Mouse (Mus musculus) layer of hippocampus, adult 2 months (tissue): ENCODE results near the gene Gpd2. TPM values are rescaled to one million over a fixed set of nuclear protein-coding genes. Genes with fewer than 3 reads are reported as not detected.

Experiments used
- DNase-seq, 2 experiments: peaks; one replicate each; pipeline ENCODE4 v3.0.0; 2022; ENCODE audit warnings: low spot score in 2 of 2
- H3K27ac ChIP-seq: fragments of 200-600 bp; 2 replicates; pipeline ENCODE4 v1.8.1; 2022
- H3K4me3 ChIP-seq: fragments of 200-600 bp; 2 replicates; pipeline ENCODE4 v1.8.1; 2022; ENCODE audit warnings: mild to moderate bottlenecking
- CTCF ChIP-seq: fragments of 200-600 bp; conservative IDR thresholded peaks from 2 replicates; pipeline ENCODE4 v1.8.1; 2022; ENCODE audit warnings: antibody characterized with exemption, mild to moderate bottlenecking, moderate library complexity
- total RNA-seq, 2 experiments: library from RNA; stranded (reverse); gene quantifications; 2 replicates each; pipeline ENCODE4 v1.2.3; 2021

The Gpd2 gene
- total RNA-seq, 2 experiments from 2014 or later: 122 to 138 TPM

DNA sequence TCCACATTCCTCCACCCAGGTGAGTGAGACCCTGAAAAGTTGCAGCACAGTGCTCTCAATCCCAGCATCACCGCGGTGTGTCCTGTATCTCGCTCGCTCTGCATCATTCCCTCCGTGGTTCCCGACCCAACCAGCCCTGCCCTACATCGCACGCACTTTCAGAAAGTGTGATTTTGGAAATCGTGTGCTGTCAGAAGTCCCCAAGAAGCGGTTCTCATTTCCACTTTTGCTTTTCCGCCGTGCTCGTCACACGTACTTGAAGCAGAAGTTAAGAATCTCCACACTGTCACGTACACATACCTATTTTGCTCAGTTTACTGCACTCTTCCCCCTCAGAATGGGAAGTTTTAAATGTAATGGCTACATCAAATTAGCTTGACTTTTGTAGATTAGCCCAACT lies 98.0 kb downstream of the Gpd2 start:
- H3K4me3 ChIP-seq: no peak overlapping the region
- no peak for DNase-seq
- no peak overlapping the region for H3K27ac ChIP-seq
- no peak for TF ChIP-seq CTCF

DNA sequence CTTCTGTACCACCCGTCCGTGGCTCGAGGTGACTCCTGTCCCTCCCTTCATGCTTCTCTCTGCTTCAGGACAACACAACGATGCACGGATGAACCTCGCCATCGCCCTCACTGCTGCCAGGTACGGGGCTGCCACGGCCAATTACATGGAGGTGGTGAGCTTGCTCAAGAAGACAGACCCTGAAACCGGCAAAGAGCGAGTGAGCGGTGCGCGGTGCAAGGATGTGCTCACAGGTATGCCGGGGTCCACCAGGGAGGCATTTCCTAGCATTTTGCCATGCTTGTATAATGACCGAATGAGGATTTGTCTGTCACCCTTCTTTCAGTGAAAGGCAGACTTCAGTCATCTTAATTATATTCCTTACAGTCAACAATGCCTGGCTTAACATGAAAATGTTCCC lies 101.3 kb downstream of the Gpd2 start:
- TF ChIP-seq CTCF: no peak
- DNase-seq: no peak
- Histone ChIP-seq H3K4me3 (no peak overlapping the region), H3K27ac (no peak overlapping the region)

GRCm38 (mm10) chr2:57342910-57343309 lies 105.5 kb downstream of the Gpd2 start:
- no peak for DNase-seq
- TF ChIP-seq CTCF: no peak
- Histone ChIP-seq H3K4me3 (no peak overlapping the region), H3K27ac (no peak overlapping the region)

GRCm38 (mm10) chr2:57350615-57351014 lies 113.2 kb downstream of the Gpd2 start:
- H3K27ac ChIP-seq: peak overlapping the region; percentile 23; the same call in 1 of the 2 replicates
- no peak overlapping the region for H3K4me3 ChIP-seq
- TF ChIP-seq CTCF: no peak
- no peak for DNase-seq

DNA sequence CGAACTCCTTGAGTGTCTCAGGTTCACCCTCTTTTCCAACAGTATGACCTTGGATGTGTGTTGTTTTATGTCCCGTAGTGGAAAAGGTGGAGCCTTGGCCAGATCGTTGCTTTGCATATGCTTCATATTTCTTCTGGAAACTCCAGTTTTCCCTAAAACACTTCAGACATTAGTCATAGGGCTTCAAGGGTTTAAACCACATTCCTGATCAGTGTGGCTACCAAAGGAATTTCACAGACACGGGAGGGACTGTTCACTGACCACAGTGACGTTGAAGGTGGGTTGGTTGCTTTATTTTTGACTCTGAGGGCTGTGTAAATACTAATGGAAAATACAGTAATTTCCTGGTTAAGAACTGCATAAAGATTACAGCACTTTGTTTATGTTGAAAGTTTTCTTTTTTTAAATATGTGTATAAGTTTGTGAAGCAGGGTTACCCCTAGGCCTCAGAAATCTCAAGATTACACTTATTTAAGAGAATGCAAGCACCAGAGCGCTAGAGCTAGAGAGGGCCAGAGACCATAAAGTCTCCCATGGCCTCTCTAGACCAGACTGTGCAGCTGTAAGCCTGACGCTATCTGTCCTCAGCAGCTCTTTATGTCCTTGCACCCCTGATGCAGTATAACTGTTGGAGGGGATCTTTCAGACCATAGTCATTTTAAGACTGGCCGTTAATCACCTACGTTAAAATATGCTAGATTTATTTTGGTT lies 116.4 kb downstream of the Gpd2 start:
- Histone ChIP-seq H3K4me3 (no peak overlapping the region), H3K27ac (no peak overlapping the region)
- no peak for DNase-seq
- no peak for TF ChIP-seq CTCF

GRCm38 (mm10) chr2:57354848-57355247 lies 117.4 kb downstream of the Gpd2 start:
- H3K27ac ChIP-seq: no peak overlapping the region
- no peak overlapping the region for H3K4me3 ChIP-seq
- no peak for DNase-seq
- no peak for TF ChIP-seq CTCF

DNA sequence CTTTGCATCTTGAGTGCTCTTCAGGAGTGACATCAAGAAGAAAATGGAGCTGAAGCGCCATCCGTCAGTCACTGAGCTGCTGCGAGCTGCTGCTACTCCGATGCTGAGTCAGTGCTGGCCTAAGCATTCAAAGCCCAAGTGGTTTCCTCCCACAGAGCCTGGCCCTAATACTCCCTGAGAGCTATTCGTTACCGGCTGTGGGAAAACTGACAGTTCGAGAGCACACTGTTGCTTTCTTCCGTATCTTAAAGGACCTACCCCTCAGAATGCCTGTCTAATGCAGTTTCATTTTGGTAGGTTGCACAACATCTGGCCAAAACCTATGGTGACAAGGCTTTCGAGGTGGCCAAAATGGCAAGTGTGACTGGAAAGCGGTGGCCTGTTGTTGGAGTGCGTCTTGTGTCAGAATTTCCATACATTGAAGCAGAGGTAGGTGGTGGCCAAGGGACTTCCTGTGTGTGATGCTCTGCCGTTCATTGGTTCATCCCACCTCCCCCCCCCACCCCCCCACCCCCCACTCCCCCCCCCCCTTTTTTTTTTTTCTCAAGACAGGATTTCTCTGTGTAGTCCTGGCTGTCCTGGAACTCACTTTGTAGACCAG lies 118.9 kb downstream of the Gpd2 start:
- TF ChIP-seq CTCF: no peak

GRCm38 (mm10) chr2:57362503-57362902 lies 125.1 kb downstream of the Gpd2 start:
- peak; percentile 61 for TF ChIP-seq CTCF
- Histone ChIP-seq H3K4me3 (no peak overlapping the region), H3K27ac (no peak overlapping the region)
- DNase-seq: no peak

More for the DNA sequence above, 118.9 kb downstream of the Gpd2 start:
- Histone ChIP-seq H3K4me3 (no peak overlapping the region), H3K27ac (no peak overlapping the region)
- DNase-seq: no peak

DNA sequence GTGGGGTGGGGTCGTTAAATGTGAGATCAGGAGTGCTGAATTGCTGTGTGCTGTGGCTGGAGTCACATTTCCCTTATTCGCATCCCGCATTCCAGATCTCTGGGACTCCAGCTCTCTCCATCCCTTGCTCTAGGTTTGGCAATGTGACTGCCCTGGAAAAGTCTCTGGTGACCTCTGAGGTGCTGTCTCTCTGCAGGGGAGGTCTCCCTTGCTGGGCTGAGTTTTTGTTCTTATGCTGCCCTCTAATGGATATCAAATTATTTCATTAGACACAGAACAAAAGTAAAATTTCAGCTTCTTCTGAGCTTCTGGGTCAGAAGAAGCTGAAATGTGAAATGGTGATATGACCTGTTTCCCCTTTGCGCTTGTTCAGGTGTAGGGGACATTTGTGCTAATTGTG lies 137.2 kb downstream of the Gpd2 start:
- DNase-seq: peak in 1 of 2 experiments; percentile 24
- peak; percentile 75 for TF ChIP-seq CTCF
- Histone ChIP-seq H3K4me3 (peak overlapping the region; percentile 36), H3K27ac (peak overlapping the region; percentile 69)

GRCm38 (mm10) chr2:57375138-57375837 lies 137.9 kb downstream of the Gpd2 start:
- Histone ChIP-seq H3K27ac (peak overlapping the region; percentile 69), H3K4me3 (no peak overlapping the region)
- DNase-seq: no peak
- TF ChIP-seq CTCF: no peak

- no peak for DNase-seq
- H3K4me3 ChIP-seq: no peak overlapping the region
- no peak for TF ChIP-seq CTCF
Observed at GRCm38 (mm10) chr2:57378147-57378889, 140.9 kb downstream of the Gpd2 start.

DNA sequence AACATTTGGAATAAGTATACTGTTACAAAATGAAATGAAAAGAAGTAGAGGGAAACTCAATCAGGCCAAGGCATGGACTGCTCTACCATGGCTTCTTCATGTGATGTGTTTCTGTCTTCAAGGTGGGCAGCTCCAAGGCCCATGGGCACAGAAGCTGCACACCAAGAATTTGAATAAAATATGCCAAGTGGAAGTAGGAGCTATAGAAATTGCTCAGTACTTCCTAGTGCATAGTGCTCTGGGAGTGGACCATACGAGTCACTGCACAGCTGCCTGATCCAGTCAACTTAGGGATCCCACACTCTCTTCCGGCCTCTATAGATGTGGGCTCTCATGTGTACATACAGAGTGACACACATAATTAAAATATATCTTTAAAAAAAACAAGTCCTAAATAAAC lies 147.2 kb downstream of the Gpd2 start:
- Histone ChIP-seq H3K27ac (no peak overlapping the region), H3K4me3 (no peak overlapping the region)
- no peak for DNase-seq
- no peak for TF ChIP-seq CTCF

More at GRCm38 (mm10) chr2:57378147-57378889, 140.9 kb downstream of the Gpd2 start:
- no peak overlapping the region for H3K27ac ChIP-seq

DNA sequence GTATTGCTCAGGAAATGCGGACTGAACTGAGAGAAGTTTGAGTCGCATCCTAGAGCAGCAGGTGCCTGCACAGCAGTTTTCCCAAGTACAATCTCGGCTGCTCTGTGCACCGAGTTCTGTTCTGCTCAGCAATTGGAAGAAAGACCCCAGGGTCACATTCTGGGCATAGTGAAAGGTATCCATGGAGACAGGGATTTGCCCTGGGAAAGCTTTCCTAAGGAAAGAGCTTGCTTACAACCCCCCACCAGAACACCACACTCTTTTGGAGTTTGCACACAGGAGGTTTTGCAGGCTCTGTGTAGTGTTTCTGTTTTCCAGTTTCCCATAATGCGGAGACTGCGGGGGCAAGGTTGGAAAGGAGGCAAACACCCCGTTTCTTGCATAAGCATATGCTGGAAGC lies 150.4 kb downstream of the Gpd2 start:
- H3K27ac ChIP-seq: 0 out of 2 replicates have a peak overlapping the region, but pooled peaks have one; percentile 16
- no peak for TF ChIP-seq CTCF
- H3K4me3 ChIP-seq: no peak overlapping the region
- peak in 1 of 2 experiments; percentile 13 for DNase-seq
